Mouse (Mus musculus) heart, embryonic 12.5 days (tissue): Measurements from ENCODE around the gene Rinl. TPM values are rescaled to one million over a fixed set of nuclear protein-coding genes. Genes with fewer than 3 reads are reported as not detected.
A peak's percentile ranks its signal among the peaks of the same experiment; 100 is the strongest.

ENCODE experiments used
- ATAC-seq: fragments of 200-750 bp; cut with Nextera tagmentation; 2 replicates; pipeline ENCODE4 v1.8.0; 2017; ENCODE audit warnings: moderate TSS enrichment, moderate library complexity; ENCODE audit not compliant: insufficient number of reproducible peaks, low FRiP score
- H3K27ac ChIP-seq: fragments of 300-500 bp; sonication (generic); 2 replicates; pipeline ENCODE4 v1.5.1; 2016; ENCODE audit warnings: mild to moderate bottlenecking, moderate library complexity; ENCODE audit not compliant: poor library complexity, severe bottlenecking
- H3K27me3 ChIP-seq: fragments of 300-500 bp; sonication (generic); replicated peaks from 2 replicates; pipeline ENCODE4 v1.6.1; 2016; ENCODE audit warnings: mild to moderate bottlenecking, moderate library complexity
- H3K36me3 ChIP-seq: fragments of 300-500 bp; sonication (generic); 2 replicates; pipeline ENCODE4 v1.6.1; 2016; ENCODE audit warnings: mild to moderate bottlenecking, moderate library complexity
- H3K4me1 ChIP-seq: fragments of 300-500 bp; sonication (generic); replicated peaks from 2 replicates; pipeline ENCODE4 v1.6.1; 2016; ENCODE audit warnings: mild to moderate bottlenecking
- H3K4me2 ChIP-seq: fragments of 300-500 bp; sonication (generic); 2 replicates; pipeline ENCODE4 v1.6.1; 2016; ENCODE audit warnings: mild to moderate bottlenecking, moderate library complexity
- H3K4me3 ChIP-seq: fragments of 300-500 bp; sonication (generic); 2 replicates; pipeline ENCODE4 v1.5.1; 2016; ENCODE audit warnings: mild to moderate bottlenecking
- H3K9ac ChIP-seq: fragments of 300-500 bp; sonication (generic); 2 replicates; pipeline ENCODE4 v1.6.1; 2016; ENCODE audit warnings: mild to moderate bottlenecking, moderate library complexity
- H3K9me3 ChIP-seq: fragments of 300-500 bp; sonication (generic); replicated peaks from 2 replicates; pipeline ENCODE4 v1.6.1; 2016; ENCODE audit warnings: mild to moderate bottlenecking, moderate library complexity
- WGBS: fragments of 180-500 bp; shearing (Covaris S2); methylation state at CpG from one replicate; pipeline ENCODE4 v1.1.7; 2016; 5-methylcytosine and 5-hydroxymethylcytosine counted together
- polyA plus RNA-seq: library from polyadenylated mRNA; unstranded; fragments of >200 nt; fragmentation: Nextera tagmentation; extraction: Ambion mirVana; gene quantifications from 2 replicates; pipeline ENCODE4 v1.2.1, GENCODE M21; 2016

The Rinl gene
- polyA plus RNA-seq, 1 experiment from 2014 or later = 2.8 TPM

- H3K4me2 ChIP-seq = peak within 1 kb of the TSS; percentile 66
- H3K36me3 ChIP-seq = peaks cover 44% of the 10 kb centered on the region
- H3K27ac ChIP-seq = peak within 1 kb of the TSS; percentile 78
- peak within 1 kb of the TSS; percentile 71 for H3K9ac ChIP-seq
- peak; percentile 87 for ATAC-seq
- H3K9me3 ChIP-seq = no peaks in the 10 kb centered on the region
- 2% methylated on average over 33 of the region's 33 CpGs for WGBS
- peak within 1 kb of the TSS; percentile 53 for H3K4me3 ChIP-seq
- peaks cover 30% of the 10 kb centered on the region for H3K4me1 ChIP-seq
- no peaks in the 10 kb centered on the region for H3K27me3 ChIP-seq
Measured at GRCm38 (mm10) chr7:28824941-28825685, 36.3 kb downstream of the Rinl start, which contains the start of gene Ech1. Gene Ech1, plus strand, starts transcription at chr7:28825217.

DNA sequence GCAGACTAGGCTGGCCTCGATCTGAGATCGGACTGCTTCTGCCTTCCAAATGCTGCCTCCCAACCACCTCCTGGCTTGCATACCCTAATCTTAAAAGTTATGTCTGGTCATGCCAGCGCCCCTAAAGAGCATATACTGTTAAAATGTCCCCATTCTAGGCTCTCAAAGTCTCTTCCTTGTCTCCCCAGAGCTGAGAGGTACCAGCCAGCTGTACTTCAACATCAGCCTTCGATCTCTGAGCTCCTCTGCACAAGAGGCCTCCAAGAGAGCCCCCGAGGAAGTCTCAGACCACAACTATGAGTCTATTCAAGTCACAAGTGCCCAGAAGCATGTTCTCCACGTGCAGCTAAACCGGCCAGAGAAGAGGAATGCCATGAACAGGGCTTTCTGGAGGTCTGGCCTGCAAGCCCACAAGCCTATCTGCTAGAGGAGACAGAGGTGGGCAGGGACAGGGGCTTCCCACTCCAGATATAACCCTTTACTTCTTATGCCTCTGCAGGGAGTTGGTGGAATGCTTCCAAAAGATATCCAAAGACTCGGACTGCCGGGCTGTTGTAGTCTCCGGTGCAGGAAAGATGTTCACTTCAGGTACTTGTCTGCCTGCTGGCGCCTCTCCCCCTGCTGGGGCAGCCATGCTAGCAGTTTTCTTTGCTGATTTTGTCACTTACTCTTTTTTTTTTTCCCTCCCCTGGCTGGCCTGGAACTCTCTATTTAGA, 37.1 kb downstream of the Rinl start:
- peaks cover 25% of the 10 kb centered on the region for H3K4me1 ChIP-seq
- H3K9me3 ChIP-seq = no peaks in the 10 kb centered on the region
- no peak for ATAC-seq
- H3K36me3 ChIP-seq = peaks cover 44% of the 10 kb centered on the region
- H3K4me2 ChIP-seq = peak overlapping the region; percentile 66
- peak overlapping the region; percentile 78 for H3K27ac ChIP-seq
- H3K9ac ChIP-seq = peak overlapping the region; percentile 71
- 29% methylated on average over 11 of the region's 11 CpGs for WGBS
- H3K4me3 ChIP-seq = peak overlapping the region; percentile 53
- H3K27me3 ChIP-seq = no peaks in the 10 kb centered on the region

DNA sequence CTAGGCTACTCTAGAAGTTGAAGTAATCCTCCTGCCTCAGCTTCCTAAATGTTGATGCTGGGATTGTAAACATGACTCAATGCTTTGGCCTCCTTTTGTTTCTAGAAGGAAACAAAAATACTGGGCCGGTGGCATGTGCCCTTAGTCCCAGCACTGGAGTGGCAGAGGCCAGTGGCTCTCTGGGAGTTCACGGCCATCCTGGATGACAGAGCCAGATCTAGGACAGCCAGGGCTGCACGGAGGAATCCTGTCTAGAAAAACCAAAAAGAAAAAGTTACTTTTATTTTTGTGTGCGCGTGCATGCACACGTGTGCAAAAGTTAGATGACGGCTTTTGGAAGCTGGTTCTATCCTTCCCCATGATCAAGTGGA, 37.6 kb downstream of the Rinl start:
- Histone ChIP-seq H3K9ac (peak overlapping the region; percentile 27; the same call in 1 of the 2 replicates), H3K4me2 (peak overlapping the region; percentile 66), H3K9me3 (no peaks in the 10 kb centered on the region), H3K27ac (peak overlapping the region; percentile 78; the same call in 1 of the 2 replicates), H3K27me3 (no peaks in the 10 kb centered on the region), H3K36me3 (peaks cover 44% of the 10 kb centered on the region), H3K4me1 (peaks cover 25% of the 10 kb centered on the region), H3K4me3 (no peak overlapping the region)
- ATAC-seq = no peak
- WGBS = 91% methylated on average over 7 of the region's 7 CpGs

DNA sequence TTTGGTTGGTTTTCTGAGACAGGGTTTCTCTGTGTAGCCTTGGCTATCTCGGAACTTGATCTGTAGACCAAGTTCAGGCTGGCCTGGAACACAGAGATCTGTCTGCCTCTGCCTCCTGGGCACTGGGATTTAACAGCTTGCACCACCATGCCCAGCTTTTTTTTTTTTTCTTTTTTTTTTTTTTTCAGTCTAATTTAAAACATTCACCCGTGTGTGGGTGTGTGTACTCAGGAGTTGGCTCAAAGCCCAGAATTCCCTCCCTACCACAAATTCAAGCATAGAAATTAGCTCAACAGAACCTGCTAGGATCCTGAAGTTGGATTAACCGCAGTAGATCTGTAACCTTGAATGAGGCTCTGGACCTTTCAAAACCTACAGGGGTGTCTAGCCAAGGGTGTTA, 38.6 kb downstream of the Rinl start:
- no peaks in the 10 kb centered on the region for H3K27me3 ChIP-seq
- no peaks in the 10 kb centered on the region for H3K9me3 ChIP-seq
- H3K9ac ChIP-seq = no peak overlapping the region
- WGBS = 51% methylated on average over 3 of the region's 3 CpGs
- H3K4me3 ChIP-seq = no peak overlapping the region
- H3K36me3 ChIP-seq = peaks cover 46% of the 10 kb centered on the region
- no peak overlapping the region for H3K27ac ChIP-seq
- H3K4me1 ChIP-seq = peaks cover 27% of the 10 kb centered on the region
- H3K4me2 ChIP-seq = no peak overlapping the region
- ATAC-seq = no peak

DNA sequence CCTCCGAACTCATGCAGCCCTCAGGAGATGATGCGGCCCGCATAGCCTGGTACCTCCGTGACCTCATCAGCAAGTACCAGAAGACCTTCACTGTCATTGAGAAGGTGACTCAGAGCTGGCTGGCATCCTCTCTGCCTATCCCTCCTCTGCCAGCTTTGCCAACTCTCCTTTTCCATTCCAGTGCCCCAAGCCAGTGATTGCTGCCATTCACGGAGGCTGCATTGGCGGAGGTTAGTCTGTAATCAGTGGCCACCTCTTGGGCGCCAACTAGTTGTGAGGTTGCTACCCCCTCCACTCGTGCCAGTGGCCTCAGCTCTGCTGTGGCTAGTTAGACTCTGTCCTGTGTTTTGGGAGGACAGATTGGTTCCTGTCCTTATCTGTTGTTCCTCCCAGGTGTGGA, 41.1 kb downstream of the Rinl start:
- Histone ChIP-seq H3K27ac (no peak overlapping the region), H3K4me3 (no peak overlapping the region), H3K4me1 (peaks cover 27% of the 10 kb centered on the region), H3K9ac (no peak overlapping the region), H3K27me3 (no peaks in the 10 kb centered on the region), H3K36me3 (peaks cover 41% of the 10 kb centered on the region), H3K9me3 (no peaks in the 10 kb centered on the region), H3K4me2 (no peak overlapping the region)
- 93% methylated on average over 8 of the region's 8 CpGs for WGBS
- no peak for ATAC-seq

- H3K27me3 ChIP-seq = no peaks in the 10 kb centered on the region
- WGBS = 60% methylated on average over 5 of the region's 5 CpGs
- no peak overlapping the region for H3K27ac ChIP-seq
- ATAC-seq = no peak
- H3K9ac ChIP-seq = no peak overlapping the region
- H3K4me3 ChIP-seq = no peak overlapping the region
- peaks cover 22% of the 10 kb centered on the region for H3K4me1 ChIP-seq
- peaks cover 41% of the 10 kb centered on the region for H3K36me3 ChIP-seq
- H3K9me3 ChIP-seq = no peaks in the 10 kb centered on the region
- H3K4me2 ChIP-seq = no peak overlapping the region
Measured at GRCm38 (mm10) chr7:28830981-28831380, 42.2 kb downstream of the Rinl start.

DNA sequence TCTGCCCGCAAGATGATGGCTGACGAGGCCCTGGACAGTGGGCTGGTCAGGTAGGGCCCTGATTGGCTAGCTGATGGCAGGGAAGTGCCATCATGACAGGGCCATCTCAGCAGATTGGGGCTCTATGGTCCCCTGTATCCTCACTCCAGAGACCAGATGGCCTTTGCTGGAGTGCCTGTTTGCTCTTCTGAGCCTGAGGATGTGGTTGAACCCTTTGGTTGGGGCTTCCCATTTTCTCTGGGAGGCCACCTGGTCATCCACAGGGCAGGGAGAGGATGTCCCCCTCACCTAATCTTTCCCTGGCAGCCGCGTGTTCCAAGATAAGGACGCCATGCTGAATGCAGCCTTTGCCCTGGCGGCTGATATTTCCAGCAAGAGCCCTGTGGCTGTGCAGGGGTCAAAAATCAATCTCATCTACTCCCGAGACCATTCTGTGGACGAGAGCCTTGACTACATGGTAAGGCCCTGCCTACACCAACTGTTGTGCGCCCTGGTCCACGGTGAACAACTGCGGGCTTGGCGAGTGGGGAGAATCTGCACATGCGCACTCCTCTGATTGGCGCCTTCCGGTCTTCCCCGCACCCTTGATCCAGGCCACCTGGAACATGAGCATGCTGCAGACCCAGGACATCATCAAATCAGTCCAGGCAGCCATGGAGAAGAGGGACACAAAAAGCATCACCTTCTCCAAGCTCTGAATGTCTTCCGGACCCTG, 42.8 kb downstream of the Rinl start:
- 0 out of 2 replicates have a peak overlapping the region, but pooled peaks have one; percentile 18 for H3K9ac ChIP-seq
- H3K4me3 ChIP-seq = no peak overlapping the region
- H3K36me3 ChIP-seq = peaks cover 39% of the 10 kb centered on the region
- H3K9me3 ChIP-seq = no peaks in the 10 kb centered on the region
- H3K4me1 ChIP-seq = peaks cover 16% of the 10 kb centered on the region
- no peak for ATAC-seq
- no peaks in the 10 kb centered on the region for H3K27me3 ChIP-seq
- H3K4me2 ChIP-seq = no peak overlapping the region
- H3K27ac ChIP-seq = no peak overlapping the region
- WGBS = 72% methylated on average over 17 of the region's 17 CpGs

GRCm38 (mm10) chr7:28832137-28832536, 43.4 kb downstream of the Rinl start:
- H3K4me3 ChIP-seq = no peak overlapping the region
- H3K4me2 ChIP-seq = no peak overlapping the region
- WGBS = 68% methylated on average over 6 of the region's 6 CpGs
- H3K9me3 ChIP-seq = no peaks in the 10 kb centered on the region
- peaks cover 16% of the 10 kb centered on the region for H3K4me1 ChIP-seq
- no peak overlapping the region for H3K9ac ChIP-seq
- H3K36me3 ChIP-seq = peaks cover 38% of the 10 kb centered on the region
- H3K27ac ChIP-seq = no peak overlapping the region
- ATAC-seq = no peak
- no peaks in the 10 kb centered on the region for H3K27me3 ChIP-seq

- 0 out of 2 replicates have a peak, but pooled peaks have one; percentile 19 for ATAC-seq
- H3K9me3 ChIP-seq = no peaks in the 10 kb centered on the region
- H3K9ac ChIP-seq = no peak within 1 kb of the TSS
- H3K27ac ChIP-seq = no peak within 1 kb of the TSS
- H3K27me3 ChIP-seq = no peaks in the 10 kb centered on the region
- 76% methylated on average over 6 of the region's 6 CpGs for WGBS
- H3K4me1 ChIP-seq = peaks cover 13% of the 10 kb centered on the region
- no peak within 1 kb of the TSS for H3K4me3 ChIP-seq
- H3K36me3 ChIP-seq = peaks cover 36% of the 10 kb centered on the region
- no peak within 1 kb of the TSS for H3K4me2 ChIP-seq
Measured at GRCm38 (mm10) chr7:28833723-28834347, 45.1 kb downstream of the Rinl start, which contains the start of gene Lgals4. Gene Lgals4, plus strand, starts transcription at chr7:28833854.

GRCm38 (mm10) chr7:28836936-28837335, 48.2 kb downstream of the Rinl start:
- Histone ChIP-seq H3K9me3 (no peaks in the 10 kb centered on the region), H3K27me3 (no peaks in the 10 kb centered on the region), H3K4me2 (no peak overlapping the region), H3K4me3 (no peak overlapping the region), H3K27ac (no peak overlapping the region), H3K36me3 (peaks cover 8% of the 10 kb centered on the region), H3K4me1 (peaks cover under 1% of the 10 kb centered on the region; the same call in 1 of the 2 replicates), H3K9ac (no peak overlapping the region)
- no peak for ATAC-seq
- 80% methylated on average over 5 of the region's 5 CpGs for WGBS
